Mouse (Mus musculus) urinary bladder, adult 18-20 months (tissue): ENCODE measurements around the gene Pgp.

Experiments
- DNase-seq, 2 experiments: peaks; one replicate each; pipeline ENCODE4 v3.0.0; 2022; ENCODE audit warnings: low spot score in 2 of 2, mixed read lengths in 2 of 2

The Pgp gene

GRCm38 (mm10) chr17:24481027-24481815 lies 11.0 kb downstream of the Pgp start:
- no peak for DNase-seq

- no peak for DNase-seq
Measured at GRCm38 (mm10) chr17:24483495-24483894, 13.3 kb downstream of the Pgp start.

GRCm38 (mm10) chr17:24485090-24485860 lies 15.1 kb downstream of the Pgp start:
- no peak for DNase-seq

- DNase-seq: peak in 1 of 2 experiments; percentile 20
Measured at GRCm38 (mm10) chr17:24488186-24488661, 18.0 kb downstream of the Pgp start, which contains the start of gene Caskin1. TSS of gene Caskin1 (plus strand) at chr17:24488601.

GRCm38 (mm10) chr17:24488662-24489264 lies 18.6 kb downstream of the Pgp start:
- peak in 1 of 2 experiments; percentile 20 for DNase-seq

GRCm38 (mm10) chr17:24489265-24490030 lies 19.3 kb downstream of the Pgp start:
- DNase-seq: no peak

GRCm38 (mm10) chr17:24490399-24490798 lies 20.2 kb downstream of the Pgp start:
- no peak for DNase-seq

GRCm38 (mm10) chr17:24494627-24495335 lies 24.6 kb downstream of the Pgp start:
- no peak for DNase-seq

GRCm38 (mm10) chr17:24495443-24495842 lies 25.3 kb downstream of the Pgp start:
- no peak for DNase-seq

GRCm38 (mm10) chr17:24496026-24496425 lies 25.8 kb downstream of the Pgp start:
- DNase-seq: no peak

GRCm38 (mm10) chr17:24502208-24502607 lies 32.0 kb downstream of the Pgp start:
- no peak for DNase-seq

- DNase-seq: no peak
Measured at GRCm38 (mm10) chr17:24504085-24504484, 33.9 kb downstream of the Pgp start.

- DNase-seq: no peak
Measured at GRCm38 (mm10) chr17:24505286-24505955, 35.2 kb downstream of the Pgp start.

GRCm38 (mm10) chr17:24506332-24507070 lies 36.3 kb downstream of the Pgp start:
- no peak for DNase-seq

- no peak for DNase-seq
Measured at GRCm38 (mm10) chr17:24507129-24507664, 37.0 kb downstream of the Pgp start.

GRCm38 (mm10) chr17:24507806-24508460 lies 37.7 kb downstream of the Pgp start:
- no peak for DNase-seq

GRCm38 (mm10) chr17:24513609-24514008 lies 43.4 kb downstream of the Pgp start:
- peak in 1 of 2 experiments; percentile 36 for DNase-seq
